Mouse (Mus musculus): ENCODE data around the gene Ghrhr. TPM values are rescaled to one million over a fixed set of nuclear protein-coding genes. Genes with fewer than 3 reads are reported as not detected.

Gene Ghrhr
- polyA plus RNA-seq, 1 experiment from 2014 or later, result 0.12 TPM

DNA sequence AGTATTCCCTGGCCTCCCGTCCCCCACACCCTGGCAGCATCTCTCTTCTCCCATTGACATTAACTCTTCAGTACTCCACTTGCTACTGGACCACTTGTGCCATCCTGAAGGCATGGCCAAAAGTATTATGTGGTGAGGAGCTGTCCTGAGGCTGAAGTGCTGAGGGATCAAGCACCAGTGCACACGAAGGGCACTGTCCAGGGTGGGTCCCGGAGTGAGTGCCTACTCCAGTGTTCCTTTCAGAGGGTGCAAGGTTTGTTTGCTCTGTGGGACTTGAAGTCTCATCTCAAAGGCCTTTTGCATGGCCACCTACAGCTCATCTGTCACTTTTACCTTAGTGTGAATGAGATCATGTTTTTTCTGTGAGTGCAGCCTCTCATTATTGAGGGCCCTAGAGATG is 44.3 kb downstream of the Ghrhr start:
- Histone ChIP-seq H3K4me2 (replicated peaks; ENCODE audit: low read depth, low read length) (no peak overlapping the region), H3K27me3 (replicated peaks; ENCODE audit: insufficient read depth, low read length) (no peaks in the 10 kb centered on the region), H3K27ac (ENCODE audit: low read length) (no peak overlapping the region), H3K9ac (replicated peaks; ENCODE audit: low read depth) (no peak overlapping the region), H3K36me3 (ENCODE audit: insufficient read depth, low read length) (no peaks in the 10 kb centered on the region), H3K4me1 (ENCODE audit: insufficient read depth, low read depth, low read length) (no peaks in the 10 kb centered on the region), H3K9me3 (ENCODE audit: low read length) (no peaks in the 10 kb centered on the region), H3K4me3 (ENCODE audit: low read depth, low read length) (no peak overlapping the region)
- ATAC-seq, result no peak
- no peak for DNase-seq (ENCODE audit: low spot score)
- 48% methylated on average over 3 of the region's 3 CpGs for WGBS
- TF ChIP-seq CTCF (IDR thresholded peaks at IDR 0.05), result no peak
- no peak for TF ChIP-seq EP300 (IDR thresholded peaks at IDR 0.05)

DNA sequence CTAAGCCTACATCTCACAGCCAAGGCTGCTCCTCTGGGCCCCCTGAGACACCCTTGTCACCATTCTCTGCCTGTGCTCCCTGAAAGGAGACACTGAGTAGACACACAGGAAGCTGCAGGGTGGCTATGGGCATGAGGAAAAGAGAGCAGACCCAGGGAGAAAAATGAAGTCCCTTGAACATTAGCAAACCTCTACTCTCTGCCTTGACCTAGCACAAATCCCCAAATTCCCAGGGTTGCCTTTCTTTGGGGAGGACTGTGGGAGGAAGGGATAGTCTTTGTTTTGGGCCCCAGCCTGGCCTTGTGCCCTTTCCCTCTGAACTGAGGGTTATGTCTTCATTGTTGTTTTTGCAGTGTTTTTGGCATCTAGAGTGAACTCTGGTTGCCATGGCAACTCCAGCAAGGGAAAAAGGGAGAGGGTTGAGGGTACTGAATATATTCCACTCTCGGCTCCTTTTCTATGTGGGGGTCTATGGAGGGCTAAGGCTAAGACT is 44.8 kb downstream of the Ghrhr start:
- Histone ChIP-seq H3K4me2 (replicated peaks; ENCODE audit: low read depth, low read length) (no peak overlapping the region), H3K27ac (ENCODE audit: low read length) (no peak overlapping the region), H3K9me3 (ENCODE audit: low read length) (no peaks in the 10 kb centered on the region), H3K4me3 (ENCODE audit: low read depth, low read length) (no peak overlapping the region), H3K36me3 (ENCODE audit: insufficient read depth, low read length) (no peaks in the 10 kb centered on the region), H3K4me1 (ENCODE audit: insufficient read depth, low read depth, low read length) (no peaks in the 10 kb centered on the region), H3K27me3 (replicated peaks; ENCODE audit: insufficient read depth, low read length) (no peaks in the 10 kb centered on the region), H3K9ac (replicated peaks; ENCODE audit: low read depth) (no peak overlapping the region)
- ATAC-seq (no peak), DNase-seq (ENCODE audit: low spot score) (no peak)
- TF ChIP-seq EP300 (IDR thresholded peaks at IDR 0.05), result no peak
- TF ChIP-seq CTCF (IDR thresholded peaks at IDR 0.05), result no peak
- 24% methylated on average over 1 of the region's 1 CpGs for WGBS

DNA sequence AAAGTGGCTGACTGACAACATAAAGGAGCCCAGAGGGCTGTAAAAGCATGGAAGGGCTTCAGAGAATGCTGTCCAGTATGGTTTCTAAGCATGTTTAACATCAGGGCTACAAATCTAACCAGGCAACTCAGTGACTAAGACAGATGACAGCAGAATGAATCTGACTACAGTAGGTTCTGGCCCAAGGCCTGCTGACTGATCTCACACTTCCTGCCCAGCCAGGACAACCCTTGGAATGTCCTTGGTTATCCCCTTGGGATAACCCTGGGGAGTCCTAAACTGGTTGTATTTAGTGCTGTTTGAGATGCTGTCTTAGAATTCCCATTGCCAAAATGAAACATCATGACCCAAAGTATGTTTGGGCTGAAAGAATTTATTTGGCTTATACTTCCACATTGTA is 56.0 kb downstream of the Ghrhr start:
- no peak overlapping the region for H3K27ac ChIP-seq (ENCODE audit: low read length)
- H3K4me2 ChIP-seq (replicated peaks; ENCODE audit: low read depth, low read length), result no peak overlapping the region
- no peak for DNase-seq (ENCODE audit: low spot score)
- H3K4me3 ChIP-seq (ENCODE audit: low read depth, low read length), result no peak overlapping the region
- no peak for ATAC-seq
- no peaks in the 10 kb centered on the region for H3K27me3 ChIP-seq (replicated peaks; ENCODE audit: insufficient read depth, low read length)
- TF ChIP-seq CTCF (IDR thresholded peaks at IDR 0.05) (no peak), EP300 (IDR thresholded peaks at IDR 0.05) (no peak)
- no peaks in the 10 kb centered on the region for H3K36me3 ChIP-seq (ENCODE audit: insufficient read depth, low read length)
- no peaks in the 10 kb centered on the region for H3K9me3 ChIP-seq (ENCODE audit: low read length)
- H3K9ac ChIP-seq (replicated peaks; ENCODE audit: low read depth), result no peak overlapping the region
- H3K4me1 ChIP-seq (ENCODE audit: insufficient read depth, low read depth, low read length), result no peaks in the 10 kb centered on the region

DNA sequence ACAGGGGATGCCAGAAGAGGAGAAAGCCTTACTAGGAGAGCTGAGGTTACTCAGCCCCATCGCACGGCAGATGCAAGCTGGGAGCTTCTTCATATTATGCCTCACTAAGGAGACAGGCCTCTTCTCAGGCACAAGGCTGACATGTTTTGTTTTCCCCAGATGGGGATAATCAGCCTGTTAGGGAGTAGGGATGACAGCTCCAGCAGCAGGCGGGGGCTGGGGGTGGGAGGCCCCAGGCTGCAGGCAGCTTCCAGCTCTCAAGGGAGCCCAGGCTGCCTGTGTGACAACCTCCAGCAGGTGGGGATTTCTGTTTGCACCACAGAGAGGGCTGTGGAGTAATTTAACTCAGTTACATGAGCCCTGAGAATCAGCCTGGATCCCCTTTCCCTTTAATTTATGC is 58.3 kb downstream of the Ghrhr start:
- no peak overlapping the region for H3K27ac ChIP-seq (ENCODE audit: low read length)
- H3K4me2 ChIP-seq (replicated peaks; ENCODE audit: low read depth, low read length), result no peak overlapping the region
- no peak for TF ChIP-seq CTCF (IDR thresholded peaks at IDR 0.05)
- TF ChIP-seq EP300 (IDR thresholded peaks at IDR 0.05), result no peak
- H3K4me3 ChIP-seq (ENCODE audit: low read depth, low read length), result no peak overlapping the region
- ATAC-seq (no peak; the same call in 1 of the 2 replicates), DNase-seq (ENCODE audit: low spot score) (no peak)
- H3K27me3 ChIP-seq (replicated peaks; ENCODE audit: insufficient read depth, low read length), result no peaks in the 10 kb centered on the region
- no peak overlapping the region for H3K9ac ChIP-seq (replicated peaks; ENCODE audit: low read depth)
- H3K4me1 ChIP-seq (ENCODE audit: insufficient read depth, low read depth, low read length), result no peaks in the 10 kb centered on the region
- no peaks in the 10 kb centered on the region for H3K9me3 ChIP-seq (ENCODE audit: low read length)
- no peaks in the 10 kb centered on the region for H3K36me3 ChIP-seq (ENCODE audit: insufficient read depth, low read length)
- 22% methylated on average over 3 of the region's 3 CpGs for WGBS

DNA sequence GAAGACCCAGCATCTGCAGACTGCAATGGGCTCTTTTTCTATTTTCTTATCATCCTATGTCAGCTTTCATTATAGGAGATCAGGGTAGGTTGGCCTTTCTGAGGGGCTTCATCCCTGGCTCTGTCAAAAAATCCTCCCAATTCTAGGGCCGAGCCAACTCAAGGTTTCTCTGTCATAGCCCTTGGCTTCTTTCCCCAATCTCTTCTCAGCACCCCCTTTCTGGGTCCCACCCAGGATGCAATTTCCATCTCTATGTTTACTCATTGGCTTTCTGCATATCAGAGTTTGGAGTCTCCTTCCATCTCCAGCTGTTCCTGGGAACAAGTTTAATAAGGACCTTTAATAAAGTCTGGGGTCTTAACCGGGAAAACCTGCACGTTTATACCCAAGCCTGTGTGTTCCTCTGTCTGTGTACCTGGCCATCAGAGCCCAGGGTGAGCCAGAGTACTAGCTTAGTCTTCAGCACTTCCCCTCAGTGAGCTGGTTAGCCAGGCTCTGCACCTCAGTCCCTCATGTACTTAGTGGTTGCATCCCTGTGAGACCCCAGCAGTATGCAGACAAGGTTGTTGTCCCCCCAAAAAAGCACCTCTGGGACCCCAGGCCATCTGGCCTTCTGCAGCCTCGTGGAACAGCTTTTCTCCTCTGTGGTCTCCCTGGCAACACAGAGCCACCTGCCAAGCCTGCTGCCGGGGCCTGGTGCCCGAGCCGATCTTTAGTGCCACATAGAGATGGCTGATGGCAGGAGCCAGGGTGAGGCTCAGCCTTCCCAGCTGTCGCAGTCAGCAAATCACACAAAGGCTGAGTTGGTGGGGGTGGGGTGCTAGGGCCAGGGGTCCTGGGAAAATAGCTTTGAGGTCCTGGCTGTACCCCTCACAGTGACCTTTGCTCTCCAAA is 59.4 kb downstream of the Ghrhr start:
- Histone ChIP-seq H3K4me2 (replicated peaks; ENCODE audit: low read depth, low read length) (no peak overlapping the region), H3K9ac (replicated peaks; ENCODE audit: low read depth) (no peak overlapping the region), H3K27ac (ENCODE audit: low read length) (no peak overlapping the region), H3K27me3 (replicated peaks; ENCODE audit: insufficient read depth, low read length) (no peaks in the 10 kb centered on the region), H3K9me3 (ENCODE audit: low read length) (no peaks in the 10 kb centered on the region), H3K4me3 (ENCODE audit: low read depth, low read length) (no peak overlapping the region), H3K36me3 (ENCODE audit: insufficient read depth, low read length) (no peaks in the 10 kb centered on the region), H3K4me1 (ENCODE audit: insufficient read depth, low read depth, low read length) (no peaks in the 10 kb centered on the region)
- DNase-seq (ENCODE audit: low spot score), result no peak
- TF ChIP-seq CTCF (IDR thresholded peaks at IDR 0.05) (no peak), EP300 (IDR thresholded peaks at IDR 0.05) (no peak)
- WGBS, result 45% methylated on average over 8 of the region's 8 CpGs
- no peak for ATAC-seq

DNA sequence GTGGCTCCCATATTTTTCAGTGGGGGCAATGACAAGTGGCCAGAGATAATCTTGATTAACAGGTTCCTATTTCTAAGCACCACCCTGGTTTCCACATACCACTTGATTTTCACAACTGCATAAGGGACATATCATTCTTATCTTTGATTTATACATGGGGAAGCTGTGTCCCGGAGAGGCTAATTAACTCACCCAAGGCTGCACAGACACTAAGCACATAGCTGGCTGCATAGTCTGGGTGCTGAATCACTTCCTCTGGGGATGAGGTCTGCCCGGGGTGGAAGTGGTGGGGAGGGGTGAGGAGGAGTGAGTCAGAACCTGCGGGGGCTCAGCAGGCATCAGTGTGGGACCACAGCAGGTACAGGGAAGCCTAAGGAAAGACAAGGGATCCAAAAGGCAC is 61.8 kb downstream of the Ghrhr start:
- TF ChIP-seq CTCF (IDR thresholded peaks at IDR 0.05) (no peak), EP300 (IDR thresholded peaks at IDR 0.05) (no peak)
- no peak overlapping the region for H3K4me3 ChIP-seq (ENCODE audit: low read depth, low read length)
- no peaks in the 10 kb centered on the region for H3K27me3 ChIP-seq (replicated peaks; ENCODE audit: insufficient read depth, low read length)
- H3K4me1 ChIP-seq (ENCODE audit: insufficient read depth, low read depth, low read length), result no peaks in the 10 kb centered on the region
- ATAC-seq, result no peak
- no peaks in the 10 kb centered on the region for H3K9me3 ChIP-seq (ENCODE audit: low read length)
- no peak for DNase-seq (ENCODE audit: low spot score)
- H3K4me2 ChIP-seq (replicated peaks; ENCODE audit: low read depth, low read length), result no peak overlapping the region
- WGBS, result 13% methylated on average over 3 of the region's 3 CpGs
- H3K27ac ChIP-seq (ENCODE audit: low read length), result no peak overlapping the region
- H3K9ac ChIP-seq (replicated peaks; ENCODE audit: low read depth), result no peak overlapping the region
- no peaks in the 10 kb centered on the region for H3K36me3 ChIP-seq (ENCODE audit: insufficient read depth, low read length)

Other genes starting within 250 kb of the Ghrhr start
- 0.17 and 0.38 TPM in 2 replicates for gene Crhr2, start 243.3 kb upstream of the Ghrhr start, polyA plus RNA-seq (2015; fragmentation: Nextera tagmentation; extraction: Ambion mirVana)
- 194 and 256 TPM in 2 replicates for gene Inmt, start 201.3 kb upstream of the Ghrhr start, polyA plus RNA-seq (2015; fragmentation: Nextera tagmentation; extraction: Ambion mirVana)
- gene Mindy4, start 172.9 kb upstream of the Ghrhr start, polyA plus RNA-seq (2015; fragmentation: Nextera tagmentation; extraction: Ambion mirVana), result 14.4 and 15.5 TPM in 2 replicates
- 514 and 711 TPM in 2 replicates for gene Aqp1, start 39.9 kb upstream of the Ghrhr start, polyA plus RNA-seq (2015; fragmentation: Nextera tagmentation; extraction: Ambion mirVana)
- gene Adcyap1r1, start 75.7 kb downstream of the Ghrhr start, polyA plus RNA-seq (2015; fragmentation: Nextera tagmentation; extraction: Ambion mirVana), result 0.11 and 0.23 TPM in 2 replicates